Mouse (Mus musculus) MEL (cell line): Measurements from ENCODE around the gene Id1. TPM values are rescaled to one million over a fixed set of nuclear protein-coding genes. Genes with fewer than 3 reads are reported as not detected.

Source experiments
- DNase-seq: peaks from one replicate; pipeline ENCODE4 v3.0.0; 2011; ENCODE audit warnings: low read depth, low spot score
- H3K27ac ChIP-seq: 2 replicates; pipeline ENCODE4 v1.5.1; 2012; ENCODE audit warnings: low read depth, mild to moderate bottlenecking, control low read depth, low read length, moderate library complexity; ENCODE audit not compliant: control insufficient read depth
- H3K27me3 ChIP-seq, 2 experiments: fragments of 150-350 bp in 1 of 2; sonication (generic) in 1 of 2; 2 replicates each; pipeline ENCODE4 v1.6.1; 2012; ENCODE audit warnings: low read length in 2 of 2, mild to moderate bottlenecking in 2 of 2, improper control_type of control experiment in 1 of 2, moderate library complexity in 1 of 2; ENCODE audit not compliant: insufficient read depth in 2 of 2, control insufficient read depth in 1 of 2
- H3K36me3 ChIP-seq, 2 experiments: 2 replicates each; pipeline ENCODE4 v1.6.1; 2012 to 2014; ENCODE audit warnings: low read length in 2 of 2, improper control_type of control experiment in 1 of 2, inconsistent platforms in 1 of 2, mild to moderate bottlenecking in 1 of 2; ENCODE audit not compliant: insufficient read depth in 2 of 2, control insufficient read depth in 1 of 2
- H3K4me1 ChIP-seq, 2 experiments: fragments of 150-350 bp in 1 of 2; sonication (generic) in 1 of 2; 2 replicates each; pipeline ENCODE4 v1.6.1; 2012; ENCODE audit warnings: low read length in 2 of 2, improper control_type of control experiment in 1 of 2, mild to moderate bottlenecking in 1 of 2; ENCODE audit not compliant: insufficient read depth in 2 of 2, control insufficient read depth in 1 of 2
- H3K4me3 ChIP-seq, 2 experiments: fragments of 150-350 bp in 1 of 2; sonication (generic) in 1 of 2; 2 replicates each; pipeline ENCODE4 v1.5.1; 2012; ENCODE audit warnings: low read depth in 2 of 2, low read length in 2 of 2, mild to moderate bottlenecking in 2 of 2, moderate library complexity in 2 of 2, control low read depth in 1 of 2, improper control_type of control experiment in 1 of 2; ENCODE audit not compliant: control insufficient read depth in 1 of 2, insufficient read depth in 1 of 2
- H3K79me2 ChIP-seq: 2 replicates; pipeline ENCODE4 v1.6.1; 2012; ENCODE audit warnings: mild to moderate bottlenecking, low read length, moderate library complexity; ENCODE audit not compliant: control insufficient read depth, poor library complexity, insufficient read depth
- H3K9ac ChIP-seq: 2 replicates; pipeline ENCODE4 v1.6.1; 2012; ENCODE audit warnings: low read depth, mild to moderate bottlenecking, control low read depth, low read length, moderate library complexity; ENCODE audit not compliant: control insufficient read depth, poor library complexity, severe bottlenecking
- H3K9me3 ChIP-seq: fragments of 150-350 bp; sonication (generic); replicated peaks from 2 replicates; pipeline ENCODE4 v1.6.1; 2012; ENCODE audit warnings: mild to moderate bottlenecking, low read length, improper control_type of control experiment, moderate library complexity; ENCODE audit not compliant: insufficient read depth
- BHLHE40 ChIP-seq: IDR thresholded peaks from 2 replicates; pipeline ENCODE4 v1.6.1; 2012; ENCODE audit warnings: low read depth, mild to moderate bottlenecking, inconsistent platforms, low read length, improper control_type of control experiment, borderline replicate concordance
- CHD2 ChIP-seq: IDR thresholded peaks from 2 replicates; pipeline ENCODE4 v1.6.1; 2011; ENCODE audit warnings: low read length, improper control_type of control experiment
- CTCF ChIP-seq, 3 experiments: IDR thresholded peaks in 2 of 3; conservative IDR thresholded peaks in 1 of 3; 2 replicates each; pipeline ENCODE4 v1.5.1; 2011 to 2012; ENCODE audit warnings: low read length in 3 of 3, low read depth in 2 of 3, mild to moderate bottlenecking in 2 of 3, improper control_type of control experiment in 1 of 3, inconsistent platforms in 1 of 3, mixed read lengths in 1 of 3, moderate library complexity in 1 of 3; ENCODE audit not compliant: control insufficient read depth in 1 of 3, insufficient read depth in 1 of 3, poor library complexity in 1 of 3, severe bottlenecking in 1 of 3
- E2F4 ChIP-seq: IDR thresholded peaks from 2 replicates; pipeline ENCODE4 v1.6.1; 2011; ENCODE audit warnings: low read depth, low read length, improper control_type of control experiment, borderline replicate concordance
- ETS1 ChIP-seq: IDR thresholded peaks from 2 replicates; pipeline ENCODE4 v1.6.1; 2012; ENCODE audit warnings: low read depth, mild to moderate bottlenecking, inconsistent platforms, low read length, improper control_type of control experiment, moderate library complexity
- GABPA ChIP-seq: IDR thresholded peaks from 2 replicates; pipeline ENCODE4 v1.6.1; 2012; ENCODE audit warnings: low read depth, mild to moderate bottlenecking, inconsistent platforms, low read length, improper control_type of control experiment, moderate library complexity
- HCFC1 ChIP-seq: IDR thresholded peaks from 2 replicates; pipeline ENCODE4 v1.6.1; 2012; ENCODE audit warnings: low read depth, mild to moderate bottlenecking, inconsistent platforms, low read length, improper control_type of control experiment, moderate library complexity
- KAT2A ChIP-seq: conservative IDR thresholded peaks from 2 replicates; pipeline ENCODE4 v1.6.1; 2012; ENCODE audit warnings: low read depth, low read length, improper control_type of control experiment, inconsistent platforms
- MAX ChIP-seq: IDR thresholded peaks from 2 replicates; pipeline ENCODE4 v1.6.1; 2011; ENCODE audit warnings: low read length, improper control_type of control experiment
- MAZ ChIP-seq: IDR thresholded peaks from 2 replicates; pipeline ENCODE4 v1.6.1; 2012; ENCODE audit warnings: low read depth, mild to moderate bottlenecking, inconsistent platforms, low read length, improper control_type of control experiment
- MEF2A ChIP-seq: IDR thresholded peaks from 2 replicates; pipeline ENCODE4 v1.6.1; 2014; ENCODE audit warnings: low read depth, mild to moderate bottlenecking, inconsistent platforms, low read length, improper control_type of control experiment; ENCODE audit not compliant: poor library complexity, insufficient replicate concordance, severe bottlenecking; ENCODE audit errors: extremely low read depth
- MYC ChIP-seq: IDR thresholded peaks from 2 replicates; pipeline ENCODE4 v1.6.1; 2011; ENCODE audit warnings: low read depth, mild to moderate bottlenecking, low read length, improper control_type of control experiment, moderate library complexity
- NRF1 ChIP-seq: IDR thresholded peaks from 2 replicates; pipeline ENCODE4 v1.6.1; 2014; ENCODE audit warnings: low read depth, mild to moderate bottlenecking, inconsistent platforms, low read length, improper control_type of control experiment, moderate library complexity; ENCODE audit not compliant: poor library complexity, insufficient read depth, severe bottlenecking
- POLR2A ChIP-seq, 2 experiments: IDR thresholded peaks; 2 replicates each; pipeline ENCODE4 v1.6.1; 2011 to 2012; ENCODE audit warnings: low read length in 2 of 2, mild to moderate bottlenecking in 2 of 2, control low read depth in 1 of 2, improper control_type of control experiment in 1 of 2, low read depth in 1 of 2, moderate library complexity in 1 of 2; ENCODE audit not compliant: control insufficient read depth in 1 of 2, insufficient read depth in 1 of 2, poor library complexity in 1 of 2
- SIN3A ChIP-seq: IDR thresholded peaks from 2 replicates; pipeline ENCODE4 v1.6.1; 2012; ENCODE audit warnings: low read length, improper control_type of control experiment, inconsistent platforms
- SMC3 ChIP-seq: IDR thresholded peaks from 2 replicates; pipeline ENCODE4 v1.6.1; 2011; ENCODE audit warnings: low read depth, low read length, improper control_type of control experiment
- TBP ChIP-seq: IDR thresholded peaks from 2 replicates; pipeline ENCODE4 v1.8.0; 2011; ENCODE audit warnings: low read depth, low read length, improper control_type of control experiment
- TCF12 ChIP-seq: IDR thresholded peaks from 2 replicates; pipeline ENCODE4 v1.6.1; 2014; ENCODE audit warnings: low read depth, mild to moderate bottlenecking, inconsistent platforms, low read length, improper control_type of control experiment, moderate library complexity
- UBTF ChIP-seq: IDR thresholded peaks from 2 replicates; pipeline ENCODE4 v1.6.1; 2012; ENCODE audit warnings: low read depth, mild to moderate bottlenecking, inconsistent platforms, low read length, improper control_type of control experiment, moderate library complexity, borderline replicate concordance; ENCODE audit not compliant: insufficient read depth
- USF1 ChIP-seq: IDR thresholded peaks from 2 replicates; pipeline ENCODE4 v1.6.1; 2014; ENCODE audit warnings: low read depth, mild to moderate bottlenecking, inconsistent platforms, low read length, improper control_type of control experiment, moderate library complexity
- ZKSCAN1 ChIP-seq: IDR thresholded peaks from 2 replicates; pipeline ENCODE4 v1.6.1; 2012; ENCODE audit warnings: low read depth, mild to moderate bottlenecking, inconsistent platforms, low read length, improper control_type of control experiment, moderate library complexity
- polyA plus RNA-seq, 2 experiments: library from polyadenylated mRNA; stranded (reverse) in 1 of 2; unstranded in 1 of 2; fragments of >175 nt in 1 of 2; fragments of >200 nt in 1 of 2; gene quantifications; 2 replicates each; pipeline versions ENCODE4 v1.2.1 to v1.2.4; 2012; ENCODE audit warnings: low replicate concordance in 2 of 2, low read depth in 1 of 2; ENCODE audit not compliant: insufficient read length in 2 of 2, insufficient read depth in 1 of 2, missing spikeins in 1 of 2
- total RNA-seq: library from RNA; depleted of rRNA; stranded (reverse); fragments of 300-350 nt; gene quantifications from 2 replicates; pipeline ENCODE4 v1.2.3, GENCODE M21; 2012

Gene Id1
- total and polyA plus RNA-seq, 3 experiments: 102 to 486 TPM; not detected in 1

- DNase-seq: no peak
- Histone ChIP-seq H3K79me2 (no peaks in the 10 kb centered on the region), H3K4me1 (no peaks in the 10 kb centered on the region), H3K27ac (no peak overlapping the region), H3K27me3 (no peaks in the 10 kb centered on the region; a peak in 1 of 4 replicates), H3K36me3 (no peaks in the 10 kb centered on the region), H3K9me3 (no peaks in the 10 kb centered on the region), H3K4me3 (no peak overlapping the region), H3K9ac (no peak overlapping the region)
- TF ChIP-seq CTCF (IDR thresholded peaks at IDR 0.05 in 2 of 3, conservative IDR thresholded peaks at IDR 0.05 in 1 of 3; ENCODE audit: control insufficient read depth in 1 of 3, insufficient read depth in 1 of 3, low read depth in 2 of 3, low read length in 3 of 3, poor library complexity in 1 of 3, severe bottlenecking in 1 of 3): no peak
- TF ChIP-seq TBP: no peak
- TF ChIP-seq ZKSCAN1: no peak
- no peak for TF ChIP-seq MAX
- no peak for TF ChIP-seq SIN3A
- TF ChIP-seq BHLHE40: no peak
- no peak for TF ChIP-seq SMC3
- TF ChIP-seq UBTF: no peak
- no peak for TF ChIP-seq MEF2A
- no peak for TF ChIP-seq E2F4
- TF ChIP-seq POLR2A (IDR thresholded peaks at IDR 0.05; ENCODE audit: control insufficient read depth in 1 of 2, insufficient read depth in 1 of 2, low read depth in 1 of 2, low read length in 2 of 2, poor library complexity in 1 of 2): no peak
- TF ChIP-seq TCF12: no peak
- no peak for TF ChIP-seq HCFC1
- TF ChIP-seq NRF1: no peak
- TF ChIP-seq MAZ: no peak
- TF ChIP-seq CHD2: no peak
Measured at GRCm38 (mm10) chr2:152726213-152726612, 9.8 kb upstream of the Id1 start.

DNA sequence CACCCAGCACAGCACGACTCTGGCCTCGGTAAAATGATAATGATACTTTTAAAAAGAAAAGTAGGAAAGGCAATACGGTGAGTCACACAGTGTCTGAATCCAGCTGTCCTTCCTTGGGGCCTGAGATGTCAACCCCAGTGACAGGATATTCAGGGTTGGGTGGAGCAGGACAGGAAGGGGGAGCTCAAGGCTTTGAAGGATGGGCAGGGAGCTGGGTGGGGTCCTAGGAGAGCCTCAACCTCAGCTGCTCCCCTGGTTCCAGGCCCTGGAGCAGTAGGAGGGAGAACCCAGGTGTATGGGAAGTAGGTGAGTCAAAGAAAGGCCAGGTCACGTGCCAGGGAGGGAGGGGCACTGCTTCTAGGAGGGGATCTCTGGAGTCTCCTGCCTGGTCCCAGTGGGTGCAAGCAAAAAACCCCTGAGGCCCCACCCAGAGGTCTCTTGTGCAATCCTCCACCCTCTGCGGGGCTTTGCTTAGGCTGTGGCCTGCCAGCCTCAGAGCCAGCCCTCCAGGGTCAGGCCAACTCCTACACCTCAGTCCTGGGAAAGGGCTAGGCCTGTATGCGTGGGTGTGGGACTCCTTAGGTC, 9.2 kb upstream of the Id1 start:
- Histone ChIP-seq H3K4me3 (no peak overlapping the region), H3K79me2 (no peaks in the 10 kb centered on the region), H3K27ac (no peak overlapping the region), H3K9me3 (no peaks in the 10 kb centered on the region), H3K4me1 (no peaks in the 10 kb centered on the region), H3K27me3 (no peaks in the 10 kb centered on the region; a peak in 1 of 4 replicates), H3K36me3 (no peaks in the 10 kb centered on the region), H3K9ac (no peak overlapping the region)
- DNase-seq: no peak
- TF ChIP-seq ZKSCAN1 (no peak), E2F4 (no peak), USF1 (no peak), MYC (no peak), GABPA (no peak), ETS1 (no peak), KAT2A (no peak)
